Mouse (Mus musculus): ENCODE results near the gene Ppt2. TPM values are rescaled to one million over a fixed set of nuclear protein-coding genes. Genes with fewer than 3 reads are reported as not detected.

The Ppt2 gene
- total RNA-seq, 2 experiments from 2014 or later, result 42.4 to 48.4 TPM

DNA sequence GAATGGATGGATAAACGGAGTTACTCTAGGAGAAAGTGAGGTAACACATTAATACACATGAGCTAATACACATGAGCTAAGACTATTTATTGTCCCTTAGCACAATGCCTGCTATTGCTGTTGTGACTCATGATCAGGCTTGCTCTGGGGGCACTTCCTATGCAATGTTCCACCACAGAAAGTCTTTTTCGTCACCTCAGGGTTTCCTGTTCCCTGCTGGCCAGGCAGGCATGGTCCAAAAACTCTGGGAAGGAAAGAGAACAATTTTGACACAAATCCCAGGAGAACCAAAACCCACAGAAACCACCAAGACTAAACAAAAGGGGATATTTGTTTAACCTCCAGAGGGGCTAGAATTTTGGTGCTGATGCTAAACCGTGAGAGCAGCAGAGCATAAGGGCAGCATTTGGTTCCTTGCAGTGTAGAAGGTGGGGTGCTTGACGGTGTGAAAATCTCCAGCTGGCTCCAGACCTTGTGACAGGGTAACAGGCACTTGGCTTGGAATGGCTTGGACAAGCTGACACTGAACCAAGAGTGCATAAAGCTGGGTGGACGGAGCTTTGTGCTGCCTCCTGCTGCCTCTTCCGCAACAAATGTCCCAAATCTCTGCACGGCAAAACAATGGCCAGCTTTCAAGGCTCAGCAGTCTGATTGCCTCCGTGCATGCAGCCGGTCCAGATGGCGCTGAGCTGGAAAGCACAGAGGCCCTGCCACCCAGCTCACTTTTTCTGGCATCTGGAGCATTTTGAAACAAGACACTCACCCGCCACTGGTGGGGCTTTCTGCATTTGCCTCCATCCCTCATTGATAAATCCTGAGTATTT, 12.7 kb upstream of the Ppt2 start:
- DNase-seq (ENCODE audit: extremely low spot score in 1 of 2, low spot score in 1 of 2), result no peak

DNA sequence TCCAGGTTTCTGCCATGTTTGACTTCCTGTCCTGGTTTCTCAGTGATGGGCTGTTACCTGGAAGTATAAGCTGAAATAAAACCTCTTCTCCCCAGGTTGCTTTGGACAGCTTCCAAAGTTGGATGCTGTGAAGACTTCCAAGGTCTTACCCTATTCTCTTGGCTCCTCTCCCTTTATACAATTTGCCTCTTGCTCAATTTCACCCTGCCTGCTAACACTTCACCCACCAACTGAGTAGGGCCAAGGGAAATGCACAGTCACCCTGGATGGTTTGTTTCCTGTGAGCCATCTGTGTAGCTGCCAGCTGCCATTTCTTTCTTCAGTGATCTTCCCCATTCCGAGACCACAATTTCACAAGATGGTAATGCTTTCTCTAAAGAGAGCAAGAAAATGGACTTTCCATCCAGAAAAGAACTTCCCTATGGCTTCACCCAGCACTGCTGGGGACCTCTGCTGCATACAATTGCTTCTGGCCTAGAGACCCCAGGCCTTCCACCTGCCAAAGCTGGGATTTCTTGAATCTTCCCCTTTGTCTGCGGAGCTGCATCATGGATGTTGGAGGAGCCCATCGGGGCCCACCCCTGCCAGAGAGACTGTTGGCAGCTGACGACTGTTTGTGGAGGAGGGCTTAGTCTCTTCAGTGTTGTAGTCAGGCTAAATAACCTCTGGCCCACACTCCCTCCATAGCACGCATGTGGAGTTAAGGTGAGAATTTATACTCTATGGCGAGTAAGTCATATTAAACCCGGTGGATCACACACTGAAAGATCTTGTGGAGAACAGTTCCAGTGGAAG, 11.3 kb upstream of the Ppt2 start:
- DNase-seq (ENCODE audit: extremely low spot score in 1 of 2, low spot score in 1 of 2), result no peak

GRCm38 (mm10) chr17:34637459-34637858, 9.1 kb upstream of the Ppt2 start:
- no peak for DNase-seq (ENCODE audit: extremely low spot score in 1 of 2, low spot score in 1 of 2)

- DNase-seq (ENCODE audit: extremely low spot score in 1 of 2, low spot score in 1 of 2), result no peak
Measured at GRCm38 (mm10) chr17:34635671-34636070, 7.4 kb upstream of the Ppt2 start.

- DNase-seq (ENCODE audit: extremely low spot score in 1 of 2, low spot score in 1 of 2), result peak; percentile 74 to 80
Measured at GRCm38 (mm10) chr17:34632261-34632691, 4.0 kb upstream of the Ppt2 start.

DNA sequence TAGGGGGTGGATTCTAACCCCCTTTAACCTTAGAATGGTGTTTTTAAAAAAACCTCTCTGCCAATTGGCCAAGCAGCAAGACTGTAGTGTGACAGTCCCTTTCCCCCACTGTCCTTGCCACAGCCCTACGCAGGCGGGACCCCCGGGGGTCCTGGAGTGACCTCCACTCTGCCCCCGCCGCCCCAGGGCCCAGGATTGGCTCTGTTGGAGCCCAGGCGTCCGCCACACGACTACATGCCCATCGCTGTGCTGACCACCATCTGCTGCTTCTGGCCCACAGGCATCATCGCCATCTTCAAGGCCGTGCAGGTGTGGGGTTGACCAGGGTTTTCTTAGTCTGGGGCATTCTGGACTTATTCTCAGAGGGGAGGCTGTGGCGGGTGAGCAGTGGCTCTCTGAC, 3.3 kb upstream of the Ppt2 start:
- DNase-seq (ENCODE audit: extremely low spot score in 1 of 2, low spot score in 1 of 2), result no peak

GRCm38 (mm10) chr17:34630761-34631301, 2.5 kb upstream of the Ppt2 start:
- no peak for DNase-seq (ENCODE audit: extremely low spot score in 1 of 2, low spot score in 1 of 2)

- no peak for DNase-seq (ENCODE audit: extremely low spot score in 1 of 2, low spot score in 1 of 2)
Measured at GRCm38 (mm10) chr17:34629796-34630603, 1.7 kb upstream of the Ppt2 start.

DNA sequence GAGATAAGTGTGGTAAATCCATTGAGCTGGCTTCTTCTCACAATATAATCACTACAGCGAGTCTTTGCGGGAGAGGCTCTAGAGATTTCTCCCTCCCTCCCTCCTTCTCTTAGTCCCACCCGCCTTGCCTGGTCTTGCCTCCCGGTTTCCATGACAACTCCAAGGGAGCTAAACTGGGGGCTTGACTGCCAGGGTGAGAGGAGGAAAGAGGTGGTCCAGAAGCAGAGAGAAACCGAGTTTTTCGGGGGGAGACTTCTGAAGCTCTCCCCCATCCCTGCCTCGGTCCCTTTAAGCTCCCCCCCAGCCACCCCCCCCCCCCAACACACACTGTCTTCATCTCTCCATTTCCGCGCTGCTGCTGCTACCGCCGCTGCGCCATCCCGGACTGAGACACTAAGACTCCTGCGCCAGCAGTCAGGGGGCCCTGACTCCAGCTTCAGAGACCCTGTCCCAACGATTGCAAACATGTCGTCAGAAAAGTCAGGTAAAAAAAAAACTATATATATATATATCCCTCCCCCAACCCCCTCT, 976 bp upstream of the Ppt2 start, which contains the start of gene Prrt1:
Gene Prrt1, plus strand, starts transcription at position 313 of the 531 bp plus-strand sequence.
- no peak for DNase-seq (ENCODE audit: extremely low spot score in 1 of 2, low spot score in 1 of 2)

- DNase-seq (ENCODE audit: extremely low spot score in 1 of 2, low spot score in 1 of 2), result no peak
Measured at GRCm38 (mm10) chr17:34628644-34628967, 296 bp upstream of the Ppt2 start.

GRCm38 (mm10) chr17:34627093-34627942, 992 bp downstream of the Ppt2 start:
- peak; percentile 65 to 70 for DNase-seq (ENCODE audit: extremely low spot score in 1 of 2, low spot score in 1 of 2)

DNA sequence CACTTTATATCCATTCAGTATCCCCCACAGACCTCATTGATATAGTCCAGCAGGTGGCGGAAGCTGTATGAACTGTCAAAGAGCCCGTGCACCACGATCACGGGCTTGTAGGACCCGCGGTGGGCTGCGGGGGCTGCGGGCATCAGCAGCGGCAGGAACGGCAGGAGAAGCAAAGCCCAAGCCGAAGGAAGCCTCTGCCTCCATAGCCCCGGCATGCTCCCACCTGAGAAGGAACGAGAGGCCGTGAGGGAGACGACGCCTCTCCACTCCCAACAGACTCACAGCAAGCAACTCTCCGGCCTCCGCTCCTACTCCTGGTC, 1.6 kb downstream of the Ppt2 start:
- no peak for DNase-seq (ENCODE audit: extremely low spot score in 1 of 2, low spot score in 1 of 2)

GRCm38 (mm10) chr17:34626062-34626772, 2.1 kb downstream of the Ppt2 start:
- no peak for DNase-seq (ENCODE audit: extremely low spot score in 1 of 2, low spot score in 1 of 2)

DNA sequence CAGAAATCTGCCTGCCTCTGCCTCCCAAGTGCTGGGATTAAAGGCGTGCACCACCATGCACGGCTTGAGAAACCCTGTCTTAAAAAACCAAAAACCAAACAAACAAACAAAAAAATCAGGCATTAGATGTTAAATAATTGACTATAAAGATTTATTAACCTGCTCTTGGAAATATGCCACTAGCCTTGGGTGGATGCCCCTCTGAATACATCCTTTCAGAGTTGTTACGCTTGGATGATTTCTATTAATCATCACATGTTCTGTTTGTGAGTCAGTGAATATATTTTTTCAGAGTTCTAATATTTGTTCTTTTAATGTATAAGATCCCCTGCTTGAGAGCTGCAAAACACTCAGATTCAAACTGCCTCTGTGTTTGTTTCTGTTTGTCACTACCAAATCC, 3.3 kb downstream of the Ppt2 start:
- no peak for DNase-seq (ENCODE audit: extremely low spot score in 1 of 2, low spot score in 1 of 2)

DNA sequence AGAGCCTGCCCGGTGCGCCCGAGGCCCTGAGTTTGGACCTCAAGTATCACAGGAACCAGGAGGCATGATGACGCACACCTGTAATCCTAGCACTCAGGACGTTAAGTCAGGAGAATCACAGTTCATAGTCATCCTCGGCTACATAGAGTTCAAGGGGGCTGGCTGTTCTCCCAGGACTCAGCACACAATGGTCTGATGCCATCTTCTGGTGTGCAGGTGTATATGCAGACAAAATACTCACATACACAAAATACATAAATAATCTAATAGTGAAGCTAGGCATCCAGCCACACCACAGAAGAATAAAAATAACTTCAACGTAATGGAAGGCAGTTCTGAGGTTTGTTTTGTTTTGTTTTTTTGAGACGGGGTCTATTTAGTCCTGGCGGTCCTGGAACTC, 5.1 kb downstream of the Ppt2 start:
- no peak for DNase-seq (ENCODE audit: extremely low spot score in 1 of 2, low spot score in 1 of 2)

DNA sequence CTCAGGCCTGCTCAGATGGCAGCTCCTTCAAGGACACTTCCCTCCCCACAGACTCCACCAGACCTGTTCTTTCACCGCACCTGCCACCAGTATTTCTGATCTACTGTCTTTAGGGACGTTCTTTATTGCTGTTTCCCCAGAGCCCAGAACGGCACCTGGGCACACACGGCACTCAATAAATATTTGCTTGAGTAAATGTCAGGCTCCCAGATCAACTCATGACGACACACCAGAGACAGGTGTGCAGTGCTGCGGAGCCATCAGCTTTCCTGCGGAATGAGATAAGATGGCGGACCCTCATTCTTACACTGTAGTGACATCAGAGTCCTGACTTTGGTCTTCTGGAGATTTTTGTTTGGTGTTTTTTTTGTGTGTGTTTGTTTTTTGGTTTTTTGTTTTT, 7.3 kb downstream of the Ppt2 start:
- DNase-seq (ENCODE audit: extremely low spot score in 1 of 2, low spot score in 1 of 2), result no peak

GRCm38 (mm10) chr17:34618999-34619398, 9.3 kb downstream of the Ppt2 start:
- peak in 1 of 2 experiments; percentile 77 for DNase-seq (ENCODE audit: extremely low spot score in 1 of 2, low spot score in 1 of 2)

GRCm38 (mm10) chr17:34615871-34616270, 12.4 kb downstream of the Ppt2 start, which contains the start of gene Egfl8:
Gene Egfl8, minus strand, starts transcription at chr17:34615971.
- DNase-seq (ENCODE audit: extremely low spot score in 1 of 2, low spot score in 1 of 2), result no peak

DNA sequence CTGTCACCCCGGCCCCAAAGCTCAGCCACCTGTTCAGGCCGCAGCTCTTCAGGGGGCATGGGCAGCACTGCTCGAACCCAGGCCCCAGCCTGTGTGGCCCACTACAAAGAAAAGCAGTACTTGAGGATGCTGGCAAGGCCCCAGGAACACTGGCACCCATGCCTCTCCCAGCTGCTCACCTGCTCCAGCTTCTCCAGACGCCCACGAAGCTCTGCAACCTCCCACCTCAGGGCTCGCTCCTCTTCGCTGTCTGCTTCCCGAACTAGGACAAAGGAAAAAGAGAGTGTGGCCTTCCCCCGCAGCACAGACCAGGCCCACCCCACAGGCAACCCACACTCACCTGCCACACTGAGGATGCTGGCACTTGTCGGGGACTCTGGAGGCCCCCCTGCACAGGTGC, 14.5 kb downstream of the Ppt2 start:
- no peak for DNase-seq (ENCODE audit: extremely low spot score in 1 of 2, low spot score in 1 of 2)

Data from layer of hippocampus, postnatal 25 days (tissue).